Comparison of ENCODE assay signal across 7 mouse cellular contexts in the genomic region with DNA sequence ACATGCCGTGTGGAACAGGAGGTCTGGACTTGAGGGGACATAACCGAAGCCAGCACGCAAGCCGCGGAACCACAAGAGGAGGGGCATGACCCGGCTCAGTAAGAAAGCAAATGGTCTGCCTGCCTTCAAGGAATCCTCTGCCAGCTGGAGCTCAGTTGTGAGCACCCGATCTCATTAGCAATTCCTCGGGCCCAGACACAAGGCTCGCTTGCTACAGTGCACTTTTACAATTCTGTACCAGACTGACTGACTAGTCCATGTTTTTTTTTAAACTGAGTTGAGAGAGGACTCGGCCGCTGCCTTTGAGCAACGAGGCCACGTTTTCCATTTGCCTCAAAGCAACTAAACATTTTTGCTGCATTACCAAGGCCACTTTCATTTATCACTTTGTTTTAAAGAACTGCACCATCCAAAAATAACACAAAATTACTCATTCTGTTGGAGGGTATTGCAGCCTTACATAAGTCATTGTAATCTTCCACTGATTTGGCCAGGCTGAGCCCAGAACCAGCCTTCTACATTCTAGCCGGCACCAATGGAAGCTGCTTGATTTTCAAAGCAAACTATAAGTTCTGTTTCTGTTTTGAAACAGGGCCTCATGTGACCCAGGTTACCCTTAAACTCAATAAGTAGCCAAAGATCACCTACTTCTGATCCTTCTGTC.
DNase-seq lines count a peak whose midpoint lies in the region; ATAC-seq lines count a peak whose summit lies in the region.

No protein-coding gene starts in this region.

- DNase-seq in 3T3-L1 (ENCODE audit: low read depth, low spot score): peak; percentile 89
- DNase-seq in Muller cell, postnatal 12 days (ENCODE audit: inconsistent ontology term): peak; percentile 92
- peak; percentile 2 for DNase-seq in forebrain, embryonic 10.5 days (ENCODE audit: extremely low spot score, low spot score)
- peak; percentile 24 for DNase-seq in heart, postnatal 25 days (ENCODE audit: low spot score)
- DNase-seq in right cerebral cortex, postnatal 36 days (ENCODE audit: low spot score in 2 of 2): peak; percentile 12 to 28
- no peak for DNase-seq in liver, embryonic 11.5 days (ENCODE audit: low spot score)

- no peak overlapping the region for H3K4me3 ChIP-seq in forebrain, embryonic 10.5 days
- H3K4me3 ChIP-seq in limb, embryonic 15.5 days: no peak overlapping the region
- H3K4me3 ChIP-seq in liver, embryonic 11.5 days (ENCODE audit: low read depth, low read length): no peak overlapping the region

- peaks cover 13% of the 10 kb centered on the region; the same call in 1 of the 2 replicates for H3K4me1 ChIP-seq in forebrain, embryonic 10.5 days
- H3K4me1 ChIP-seq in limb, embryonic 15.5 days: no peaks in the 10 kb centered on the region; the same call in 1 of the 2 replicates
- no peaks in the 10 kb centered on the region for H3K4me1 ChIP-seq in liver, embryonic 11.5 days (replicated peaks; ENCODE audit: control insufficient read depth, insufficient read depth, low read length)

- WGBS in forebrain, embryonic 10.5 days: 61% methylated on average over 14 of the region's 14 CpGs
- WGBS in limb, embryonic 15.5 days: 34% methylated on average over 14 of the region's 14 CpGs
- 71% methylated on average over 14 of the region's 14 CpGs for WGBS in liver, embryonic 11.5 days

- 0 out of 2 replicates have a peak, but pooled peaks have one; percentile 19 for ATAC-seq in limb, embryonic 15.5 days (ENCODE audit: insufficient number of reproducible peaks, low FRiP score, low TSS enrichment, low read depth)
- no peak for ATAC-seq in liver, embryonic 11.5 days (replicated peaks; ENCODE audit: low FRiP score)

- H3K9ac ChIP-seq in limb, embryonic 15.5 days: no peak overlapping the region
- no peak overlapping the region for H3K9ac ChIP-seq in liver, embryonic 11.5 days (ENCODE audit: low read depth, low read length)

- H3K36me3 ChIP-seq in forebrain, embryonic 10.5 days (replicated peaks): no peaks in the 10 kb centered on the region
- no peaks in the 10 kb centered on the region for H3K36me3 ChIP-seq in limb, embryonic 15.5 days
- no peaks in the 10 kb centered on the region for H3K36me3 ChIP-seq in liver, embryonic 11.5 days (ENCODE audit: control insufficient read depth, insufficient read depth, low read length)

- H3K9me3 ChIP-seq in forebrain, embryonic 10.5 days: no peaks in the 10 kb centered on the region
- H3K9me3 ChIP-seq in limb, embryonic 15.5 days: no peaks in the 10 kb centered on the region
- H3K9me3 ChIP-seq in liver, embryonic 11.5 days (ENCODE audit: control insufficient read depth, low read length): no peaks in the 10 kb centered on the region

- intact Hi-C loops in heart, postnatal 25 days (cut with DNase I): loop anchor here (10.0 kb wide), 1 partner anchor 136 kb away; no protein-coding TSS in a partner anchor

- H3K27me3 ChIP-seq in forebrain, embryonic 10.5 days (ENCODE audit: poor library complexity, severe bottlenecking): no peaks in the 10 kb centered on the region
- no peaks in the 10 kb centered on the region for H3K27me3 ChIP-seq in limb, embryonic 15.5 days
- H3K27me3 ChIP-seq in liver, embryonic 11.5 days (replicated peaks; ENCODE audit: control insufficient read depth, insufficient read depth, low read length): no peaks in the 10 kb centered on the region

- H3K27ac ChIP-seq in forebrain, embryonic 10.5 days: no peak overlapping the region
- H3K27ac ChIP-seq in limb, embryonic 15.5 days: 0 out of 2 replicates have a peak overlapping the region, but pooled peaks have one; percentile 22
- H3K27ac ChIP-seq in liver, embryonic 11.5 days (ENCODE audit: low read depth, low read length): no peak overlapping the region

- no peak overlapping the region for H3K4me2 ChIP-seq in limb, embryonic 15.5 days
- no peak overlapping the region for H3K4me2 ChIP-seq in liver, embryonic 11.5 days
